ENCODE assay signal across 23 mouse cellular contexts in genomic region chr4:143270903-143271302, GRCm38 (mm10). TPM values are rescaled to one million over a fixed set of nuclear protein-coding genes. Genes with fewer than 3 reads are reported as not detected.
DNase-seq lines count a peak whose midpoint lies in the region; ATAC-seq and TF ChIP-seq lines count a peak whose summit lies in the region.
"Had no signal": no experiment of that assay in that cellular context is flagged by ENCODE, and none has a peak within 500 bp of the region (broad histone marks: within the 10 kb centered on the region; RNA-seq: fewer than 3 reads in every experiment).

No protein-coding gene starts in this region.

- no peak for ATAC-seq in forebrain, embryonic 11.5 days (replicated peaks; ENCODE audit: low FRiP score)
- ATAC-seq in forebrain, embryonic 12.5 days (ENCODE audit: low FRiP score), result no peak
- ATAC-seq in common myeloid progenitor, adult 5-6 weeks (replicated peaks; ENCODE audit: low read depth, poor library complexity, severe bottlenecking), result 0 out of 2 replicates have a peak, but pooled peaks have one; percentile 25
- ATAC-seq in megakaryocyte, adult 5-6 weeks (ENCODE audit: poor library complexity, severe bottlenecking), result peak; percentile 77
- ATAC-seq: CD4-positive, CD25-positive, alpha-beta regulatory T cell, adult 4 months; forebrain, embryonic 13.5 days; forebrain, embryonic 15.5 days; forebrain, postnatal 0 days had no signal

- H3K4me3 ChIP-seq in forebrain, embryonic 11.5 days (ENCODE audit: low read depth, low read length), result no peak overlapping the region
- no peak overlapping the region for H3K4me3 ChIP-seq in forebrain, embryonic 12.5 days (replicated peaks)
- no peak overlapping the region for H3K4me3 ChIP-seq in CH12.LX (replicated peaks in 1 of 3; ENCODE audit: low read depth in 2 of 3, low read length in 2 of 3, poor library complexity in 1 of 3)
- H3K4me3 ChIP-seq: embryonic facial prominence, embryonic 10.5 days; embryonic facial prominence, embryonic 12.5 days; forebrain, embryonic 13.5 days; forebrain, embryonic 15.5 days had no signal

- no peaks in the 10 kb centered on the region for H3K4me1 ChIP-seq in forebrain, embryonic 11.5 days (replicated peaks; ENCODE audit: control insufficient read depth, insufficient read depth, low read length)
- H3K4me1 ChIP-seq in forebrain, embryonic 12.5 days, result no peaks in the 10 kb centered on the region
- H3K4me1 ChIP-seq in CH12.LX (ENCODE audit: control insufficient read depth in 1 of 2, insufficient read depth in 2 of 2), result peaks cover 0 to 5% of the 10 kb centered on the region in 2 experiments; a peak in 2 of 4 replicates
- H3K4me1 ChIP-seq: embryonic facial prominence, embryonic 10.5 days; embryonic facial prominence, embryonic 12.5 days; forebrain, embryonic 13.5 days; forebrain, embryonic 15.5 days had no signal

- H3K27me3 ChIP-seq in forebrain, embryonic 11.5 days (ENCODE audit: control insufficient read depth, insufficient read depth, low read length), result no peaks in the 10 kb centered on the region
- H3K27me3 ChIP-seq in forebrain, embryonic 12.5 days, result no peaks in the 10 kb centered on the region
- peaks cover 9% of the 10 kb centered on the region for H3K27me3 ChIP-seq in CH12.LX (replicated peaks)
- H3K27me3 ChIP-seq: embryonic facial prominence, embryonic 12.5 days; forebrain, embryonic 13.5 days; forebrain, embryonic 15.5 days had no signal

- dilution Hi-C loops in CH12.LX (cut with MboI; ENCODE audit: extremely low pct_ligation_motif_present, extremely low pct_unique_long_range_greater_than_20kb, low sequenced_read_pairs), result no loop called here

- H3K9ac ChIP-seq in forebrain, embryonic 11.5 days (ENCODE audit: low read length), result no peak overlapping the region
- no peak overlapping the region for H3K9ac ChIP-seq in forebrain, embryonic 12.5 days
- H3K9ac ChIP-seq in CH12.LX (ENCODE audit: insufficient read depth, low read depth), result no peak overlapping the region
- H3K9ac ChIP-seq: embryonic facial prominence, embryonic 12.5 days; forebrain, embryonic 13.5 days; forebrain, embryonic 15.5 days; forebrain, postnatal 0 days had no signal

- TF ChIP-seq POLR2A in CH12.LX (IDR thresholded peaks at IDR 0.05; ENCODE audit: low read depth, low read length), result no peak

- H3K79me2 ChIP-seq in CH12.LX (replicated peaks; ENCODE audit: control insufficient read depth, extremely low read depth, insufficient read depth, poor library complexity, severe bottlenecking), result no peaks in the 10 kb centered on the region

- H3K27ac ChIP-seq in forebrain, embryonic 11.5 days (ENCODE audit: low read depth, low read length), result no peak overlapping the region
- no peak overlapping the region for H3K27ac ChIP-seq in forebrain, embryonic 12.5 days
- H3K27ac ChIP-seq in CH12.LX (ENCODE audit: insufficient read depth, low read depth), result no peak overlapping the region
- H3K27ac ChIP-seq: embryonic facial prominence, embryonic 10.5 days; embryonic facial prominence, embryonic 12.5 days; forebrain, embryonic 13.5 days; forebrain, embryonic 15.5 days had no signal

- no peak overlapping the region for H3K4me2 ChIP-seq in forebrain, embryonic 11.5 days (ENCODE audit: low read depth, low read length, severe bottlenecking)
- H3K4me2 ChIP-seq in forebrain, embryonic 12.5 days, result no peak overlapping the region
- no peak overlapping the region for H3K4me2 ChIP-seq in CH12.LX (ENCODE audit: insufficient read depth, low read depth, poor library complexity, severe bottlenecking)
- H3K4me2 ChIP-seq: embryonic facial prominence, embryonic 12.5 days; forebrain, embryonic 13.5 days; forebrain, embryonic 15.5 days had no signal

- no peak for TF ChIP-seq CTCF in CH12.LX (conservative IDR thresholded peaks at IDR 0.05 in 1 of 2, IDR thresholded peaks at IDR 0.05 in 1 of 2; ENCODE audit: low read depth in 2 of 2, low read length in 2 of 2)

- in situ Hi-C loops in CH12.LX (cut with MboI; ENCODE audit: low pct_ligation_motif_present, low pct_unique_long_range_greater_than_20kb, low sequenced_read_pairs), result no loop called here

- no peak for TF ChIP-seq RAD21 in CH12.LX (IDR thresholded peaks at IDR 0.05; ENCODE audit: low read depth, low read length)

- H3K9me3 ChIP-seq in forebrain, embryonic 11.5 days (ENCODE audit: control insufficient read depth, low read length), result no peaks in the 10 kb centered on the region
- no peaks in the 10 kb centered on the region for H3K9me3 ChIP-seq in forebrain, embryonic 12.5 days
- H3K9me3 ChIP-seq in CH12.LX (replicated peaks; ENCODE audit: low read length), result no peaks in the 10 kb centered on the region
- H3K9me3 ChIP-seq: embryonic facial prominence, embryonic 10.5 days; embryonic facial prominence, embryonic 12.5 days; forebrain, embryonic 13.5 days; forebrain, embryonic 15.5 days had no signal

- no peak for TF ChIP-seq EP300 in CH12.LX (IDR thresholded peaks at IDR 0.05; ENCODE audit: low read length)

- peak; percentile 31 for DNase-seq in forebrain, embryonic 11.5 days (ENCODE audit: low spot score)
- DNase-seq in CH12.LX (ENCODE audit: extremely low read depth), result peak; percentile 25
- DNase-seq in gastrocnemius, postnatal 36 days, result no peak
- DNase-seq in adrenal gland, postnatal 10 days, result no peak
- DNase-seq in layer of hippocampus, adult 18-20 months (ENCODE audit: low spot score in 2 of 2), result no peak
- DNase-seq: adrenal gland, adult 8-10 months; adrenal gland, postnatal 25 days; B cell, adult 2 months; cerebellum, adult 11-12 months; cerebellum, adult 2 months; cerebellum, adult 9-11 months; cerebellum, postnatal 14 days; cerebellum, postnatal 36 days; forebrain, postnatal 0 days had no signal

- 84% methylated on average over 3 of the region's 3 CpGs for WGBS in forebrain, embryonic 11.5 days
- 73% methylated on average over 3 of the region's 3 CpGs for WGBS in forebrain, embryonic 12.5 days

- intact Hi-C loops in gastrocnemius, postnatal 36 days (cut with DNase I), result no loop called here

- peaks cover 3% of the 10 kb centered on the region for H3K36me3 ChIP-seq in forebrain, embryonic 11.5 days (ENCODE audit: control insufficient read depth, insufficient read depth, low read length)
- H3K36me3 ChIP-seq in forebrain, embryonic 12.5 days (replicated peaks), result peaks cover 51% of the 10 kb centered on the region
- H3K36me3 ChIP-seq in CH12.LX (replicated peaks in 1 of 2; ENCODE audit: control insufficient read depth in 1 of 2, insufficient read depth in 1 of 2, low read length in 1 of 2), result no peaks in the 10 kb centered on the region

TF ChIP-seq in CH12.LX, 34 proteins besides CTCF, POLR2A, EP300 and RAD21:
- TF ChIP-seq JUN (IDR thresholded peaks at IDR 0.05; ENCODE audit: insufficient read depth, low read depth, low read length) (no peak), ZC3H11A (IDR thresholded peaks at IDR 0.05; ENCODE audit: low read depth, low read length) (no peak), TBP (conservative IDR thresholded peaks at IDR 0.05; ENCODE audit: low read depth, low read length) (no peak), JUND (conservative IDR thresholded peaks at IDR 0.05; ENCODE audit: low read depth, low read length) (no peak), NELFE (IDR thresholded peaks at IDR 0.05; ENCODE audit: low read depth, low read length) (no peak), SIN3A (IDR thresholded peaks at IDR 0.05; ENCODE audit: low read length) (no peak), GABPA (IDR thresholded peaks at IDR 0.05; ENCODE audit: insufficient replicate concordance, low read depth, low read length) (no peak), MEF2A (IDR thresholded peaks at IDR 0.05; ENCODE audit: borderline replicate concordance, low read depth, low read length) (no peak), MXI1 (IDR thresholded peaks at IDR 0.05; ENCODE audit: low read depth, low read length) (no peak), MAFK (IDR thresholded peaks at IDR 0.05; ENCODE audit: insufficient replicate concordance, low read length) (no peak), PAX5 (IDR thresholded peaks at IDR 0.05; ENCODE audit: low read length) (no peak), TCF12 (IDR thresholded peaks at IDR 0.05; ENCODE audit: low read depth, low read length) (no peak), E2F4 (IDR thresholded peaks at IDR 0.05; ENCODE audit: insufficient replicate concordance, low read depth, low read length) (no peak)

RNA-seq across cellular contexts. Expression of gene Pdpn, which starts 28.5 kb away (rescaled TPM):
- 74.5 and 75.8 TPM in 2 replicates for polyA plus RNA-seq in forebrain, embryonic 11.5 days (2014; fragmentation: Nextera tagmentation; extraction: Ambion mirVana)
- polyA plus RNA-seq in forebrain, embryonic 12.5 days (2016; fragmentation: Nextera tagmentation; extraction: Ambion mirVana), result 61.5 and 68.0 TPM in 2 replicates
- total RNA-seq in CH12.LX (2012; rRNA removed), result not detected in 2 replicates
- not detected in 2 replicates for total RNA-seq in CH12.LX (2014; rRNA removed)
- not detected in 2 replicates for polyA plus RNA-seq in CH12.LX (2012; ENCODE audit: insufficient read length, low read depth)
- total RNA-seq in common myeloid progenitor, adult 5-6 weeks (2017), result not detected in 2 replicates
- 0.27 and 0.84 TPM in 2 replicates for total RNA-seq in megakaryocyte, adult 5-6 weeks (2015)
- total RNA-seq in megakaryocyte, adult 5-6 weeks (2017), result not detected in 2 replicates
- 1 to 10 TPM; 7.0 to 7.7 TPM for total RNA-seq in gastrocnemius, postnatal 36 days (2021)
- total RNA-seq in adrenal gland, postnatal 10 days (2021), result 10 to 100 TPM in 1 of 2 experiments, 1 to 10 TPM in 1; 9.3 to 11.1 TPM
- total RNA-seq in layer of hippocampus, adult 18-20 months (2021), result 10 to 100 TPM; 18.9 to 20.0 TPM
- total RNA-seq: MEL had no signal
- polyA plus RNA-seq: CD4-positive, CD25-positive, alpha-beta regulatory T cell, adult 4 months had no signal

RNA-seq across cellular contexts. Expression of gene Prdm2, which starts 58.1 kb away (rescaled TPM):
- 15.5 and 17.8 TPM in 2 replicates for polyA plus RNA-seq in forebrain, embryonic 11.5 days (2014; fragmentation: Nextera tagmentation; extraction: Ambion mirVana)
- 17.0 and 18.8 TPM in 2 replicates for polyA plus RNA-seq in forebrain, embryonic 12.5 days (2016; fragmentation: Nextera tagmentation; extraction: Ambion mirVana)
- total RNA-seq in CH12.LX (2012; rRNA removed) (7.1 and 7.2 TPM in 2 replicates), CH12.LX (2014; rRNA removed) (2.9 and 3.8 TPM in 2 replicates)
- 13.4 and 16.1 TPM in 2 replicates for polyA plus RNA-seq in CH12.LX (2012; ENCODE audit: insufficient read length, low read depth)
- 10.1 and 15.4 TPM in 2 replicates for total RNA-seq in common myeloid progenitor, adult 5-6 weeks (2017)
- 24.4 and 29.6 TPM in 2 replicates for total RNA-seq in megakaryocyte, adult 5-6 weeks (2015)
- 16.3 and 19.1 TPM in 2 replicates for total RNA-seq in megakaryocyte, adult 5-6 weeks (2017)
- total RNA-seq in gastrocnemius, postnatal 36 days (2021), result 10 to 100 TPM; 17.9 to 19.7 TPM
- total RNA-seq in adrenal gland, postnatal 10 days (2021), result 10 to 100 TPM; 21.2 to 23.4 TPM
- total RNA-seq in layer of hippocampus, adult 18-20 months (2021), result 10 to 100 TPM; 48.5 to 49.5 TPM

Comparison
In these comparisons a context has a peak if more than half of its experiments do, and no peak if none do; other contexts are left out.
1. ATAC-seq: peak in common myeloid progenitor, adult 5-6 weeks (single experiment) and megakaryocyte, adult 5-6 weeks (single experiment); none in forebrain, embryonic 11.5 days (single experiment) and forebrain, embryonic 12.5 days (single experiment).
2. DNase-seq: peak in forebrain, embryonic 11.5 days (single experiment) and CH12.LX (single experiment); none in gastrocnemius, postnatal 36 days (0 of 2), adrenal gland, postnatal 10 days (single experiment) and layer of hippocampus, adult 18-20 months (0 of 2).